Mouse (Mus musculus): ENCODE data around the gene Borcs7. TPM values are rescaled to one million over a fixed set of nuclear protein-coding genes. Genes with fewer than 3 reads are reported as not detected.

Borcs7 gene
- total RNA-seq, 1 experiment from 2014 or later: 12.4 TPM

GRCm38 (mm10) chr19:46658851-46659250, 30.9 kb upstream of the Borcs7 start:
- no peak for ATAC-seq (replicated peaks; ENCODE audit: insufficient number of reproducible peaks, low FRiP score, low TSS enrichment, poor library complexity, severe bottlenecking)

- ATAC-seq (replicated peaks; ENCODE audit: insufficient number of reproducible peaks, low FRiP score, low TSS enrichment, poor library complexity, severe bottlenecking): no peak
Observed at GRCm38 (mm10) chr19:46661511-46661910, 28.2 kb upstream of the Borcs7 start.

GRCm38 (mm10) chr19:46662214-46662613, 27.5 kb upstream of the Borcs7 start:
- no peak for ATAC-seq (replicated peaks; ENCODE audit: insufficient number of reproducible peaks, low FRiP score, low TSS enrichment, poor library complexity, severe bottlenecking)

GRCm38 (mm10) chr19:46662784-46663183, 26.9 kb upstream of the Borcs7 start:
- ATAC-seq (replicated peaks; ENCODE audit: insufficient number of reproducible peaks, low FRiP score, low TSS enrichment, poor library complexity, severe bottlenecking): no peak

- no peak for ATAC-seq (replicated peaks; ENCODE audit: insufficient number of reproducible peaks, low FRiP score, low TSS enrichment, poor library complexity, severe bottlenecking)
Observed at GRCm38 (mm10) chr19:46665474-46665873, 24.2 kb upstream of the Borcs7 start.

GRCm38 (mm10) chr19:46667300-46667699, 22.4 kb upstream of the Borcs7 start:
- ATAC-seq (replicated peaks; ENCODE audit: insufficient number of reproducible peaks, low FRiP score, low TSS enrichment, poor library complexity, severe bottlenecking): no peak

GRCm38 (mm10) chr19:46668263-46668662, 21.4 kb upstream of the Borcs7 start:
- ATAC-seq (replicated peaks; ENCODE audit: insufficient number of reproducible peaks, low FRiP score, low TSS enrichment, poor library complexity, severe bottlenecking): no peak

- no peak for ATAC-seq (replicated peaks; ENCODE audit: insufficient number of reproducible peaks, low FRiP score, low TSS enrichment, poor library complexity, severe bottlenecking)
Observed at GRCm38 (mm10) chr19:46669802-46670201, 19.9 kb upstream of the Borcs7 start.

- ATAC-seq (replicated peaks; ENCODE audit: insufficient number of reproducible peaks, low FRiP score, low TSS enrichment, poor library complexity, severe bottlenecking): peak; percentile 65
Observed at GRCm38 (mm10) chr19:46670691-46671090, 19.0 kb upstream of the Borcs7 start.

- no peak for ATAC-seq (replicated peaks; ENCODE audit: insufficient number of reproducible peaks, low FRiP score, low TSS enrichment, poor library complexity, severe bottlenecking)
Observed at GRCm38 (mm10) chr19:46672766-46673418, 16.8 kb upstream of the Borcs7 start, which contains the start of gene Cyp17a1. Gene Cyp17a1, minus strand, starts transcription at chr19:46673172.

GRCm38 (mm10) chr19:46675641-46676040, 14.1 kb upstream of the Borcs7 start:
- no peak for ATAC-seq (replicated peaks; ENCODE audit: insufficient number of reproducible peaks, low FRiP score, low TSS enrichment, poor library complexity, severe bottlenecking)

GRCm38 (mm10) chr19:46679720-46680383, 9.9 kb upstream of the Borcs7 start:
- no peak for ATAC-seq (replicated peaks; ENCODE audit: insufficient number of reproducible peaks, low FRiP score, low TSS enrichment, poor library complexity, severe bottlenecking)

GRCm38 (mm10) chr19:46690387-46690786, 681 bp downstream of the Borcs7 start:
- ATAC-seq (replicated peaks; ENCODE audit: insufficient number of reproducible peaks, low FRiP score, low TSS enrichment, poor library complexity, severe bottlenecking): no peak

- ATAC-seq (replicated peaks; ENCODE audit: insufficient number of reproducible peaks, low FRiP score, low TSS enrichment, poor library complexity, severe bottlenecking): no peak
Observed at GRCm38 (mm10) chr19:46691078-46691477, 1.4 kb downstream of the Borcs7 start.

- no peak for ATAC-seq (replicated peaks; ENCODE audit: insufficient number of reproducible peaks, low FRiP score, low TSS enrichment, poor library complexity, severe bottlenecking)
Observed at GRCm38 (mm10) chr19:46693146-46693545, 3.4 kb downstream of the Borcs7 start.

- no peak for ATAC-seq (replicated peaks; ENCODE audit: insufficient number of reproducible peaks, low FRiP score, low TSS enrichment, poor library complexity, severe bottlenecking)
Observed at GRCm38 (mm10) chr19:46696482-46696881, 6.8 kb downstream of the Borcs7 start.

- ATAC-seq (replicated peaks; ENCODE audit: insufficient number of reproducible peaks, low FRiP score, low TSS enrichment, poor library complexity, severe bottlenecking): no peak
Observed at GRCm38 (mm10) chr19:46696943-46697342, 7.2 kb downstream of the Borcs7 start.

- peak; percentile 55 for ATAC-seq (replicated peaks; ENCODE audit: insufficient number of reproducible peaks, low FRiP score, low TSS enrichment, poor library complexity, severe bottlenecking)
Observed at GRCm38 (mm10) chr19:46697840-46698517, 8.3 kb downstream of the Borcs7 start.

GRCm38 (mm10) chr19:46699011-46699481, 9.3 kb downstream of the Borcs7 start:
- ATAC-seq (replicated peaks; ENCODE audit: insufficient number of reproducible peaks, low FRiP score, low TSS enrichment, poor library complexity, severe bottlenecking): peak; percentile 80

GRCm38 (mm10) chr19:46701156-46701555, 11.4 kb downstream of the Borcs7 start:
- no peak for ATAC-seq (replicated peaks; ENCODE audit: insufficient number of reproducible peaks, low FRiP score, low TSS enrichment, poor library complexity, severe bottlenecking)

Data from monocyte, adult 5-6 weeks (primary cell).